Mouse (Mus musculus): ENCODE data around the gene Amn. TPM values are rescaled to one million over a fixed set of nuclear protein-coding genes. Genes with fewer than 3 reads are reported as not detected.

Gene Amn
- polyA plus RNA-seq, 1 experiment: 7.0 TPM

GRCm38 (mm10) chr12:111323423-111323822, 52.5 kb downstream of the Amn start:
- Histone ChIP-seq H3K27ac (ENCODE audit: control insufficient read depth, insufficient read depth, low read length) (no peak overlapping the region), H3K4me1 (replicated peaks; ENCODE audit: control insufficient read depth, insufficient read depth, low read length) (no peaks in the 10 kb centered on the region), H3K27me3 (ENCODE audit: control insufficient read depth, insufficient read depth, low read length) (no peaks in the 10 kb centered on the region), H3K4me3 (ENCODE audit: control insufficient read depth, insufficient read depth, low read length) (no peak overlapping the region), H3K36me3 (ENCODE audit: control insufficient read depth, insufficient read depth, low read length) (no peaks in the 10 kb centered on the region)
- WGBS: 7% methylated on average over 4 of the region's 4 CpGs
- TF ChIP-seq CTCF (IDR thresholded peaks at IDR 0.05; ENCODE audit: borderline replicate concordance, control insufficient read depth, extremely low read depth, insufficient read depth, low read length, poor library complexity) (no peak), POLR2A (IDR thresholded peaks at IDR 0.05; ENCODE audit: control insufficient read depth, extremely low read depth, insufficient read depth, low read length, poor library complexity) (no peak)
- DNase-seq: no peak

- Histone ChIP-seq H3K27me3 (ENCODE audit: control insufficient read depth, insufficient read depth, low read length) (no peaks in the 10 kb centered on the region), H3K4me3 (ENCODE audit: control insufficient read depth, insufficient read depth, low read length) (no peak overlapping the region), H3K4me1 (replicated peaks; ENCODE audit: control insufficient read depth, insufficient read depth, low read length) (no peaks in the 10 kb centered on the region), H3K36me3 (ENCODE audit: control insufficient read depth, insufficient read depth, low read length) (no peaks in the 10 kb centered on the region), H3K27ac (ENCODE audit: control insufficient read depth, insufficient read depth, low read length) (no peak overlapping the region)
- WGBS: 96% methylated on average over 21 of the region's 21 CpGs
- TF ChIP-seq CTCF (IDR thresholded peaks at IDR 0.05; ENCODE audit: borderline replicate concordance, control insufficient read depth, extremely low read depth, insufficient read depth, low read length, poor library complexity) (no peak), POLR2A (IDR thresholded peaks at IDR 0.05; ENCODE audit: control insufficient read depth, extremely low read depth, insufficient read depth, low read length, poor library complexity) (no peak)
- no peak for DNase-seq
Measured at GRCm38 (mm10) chr12:111324536-111324935, 53.6 kb downstream of the Amn start.

GRCm38 (mm10) chr12:111324949-111325348, 54.1 kb downstream of the Amn start:
- no peaks in the 10 kb centered on the region for H3K36me3 ChIP-seq (ENCODE audit: control insufficient read depth, insufficient read depth, low read length)
- WGBS: 96% methylated on average over 12 of the region's 12 CpGs
- TF ChIP-seq CTCF (IDR thresholded peaks at IDR 0.05; ENCODE audit: borderline replicate concordance, control insufficient read depth, extremely low read depth, insufficient read depth, low read length, poor library complexity) (no peak), POLR2A (IDR thresholded peaks at IDR 0.05; ENCODE audit: control insufficient read depth, extremely low read depth, insufficient read depth, low read length, poor library complexity) (no peak)
- H3K27me3 ChIP-seq (ENCODE audit: control insufficient read depth, insufficient read depth, low read length): no peaks in the 10 kb centered on the region
- no peaks in the 10 kb centered on the region for H3K4me1 ChIP-seq (replicated peaks; ENCODE audit: control insufficient read depth, insufficient read depth, low read length)
- H3K4me3 ChIP-seq (ENCODE audit: control insufficient read depth, insufficient read depth, low read length): no peak overlapping the region
- H3K27ac ChIP-seq (ENCODE audit: control insufficient read depth, insufficient read depth, low read length): no peak overlapping the region
- DNase-seq: no peak

- TF ChIP-seq POLR2A (IDR thresholded peaks at IDR 0.05; ENCODE audit: control insufficient read depth, extremely low read depth, insufficient read depth, low read length, poor library complexity) (no peak), CTCF (IDR thresholded peaks at IDR 0.05; ENCODE audit: borderline replicate concordance, control insufficient read depth, extremely low read depth, insufficient read depth, low read length, poor library complexity) (no peak)
- Histone ChIP-seq H3K27ac (ENCODE audit: control insufficient read depth, insufficient read depth, low read length) (no peak overlapping the region), H3K36me3 (ENCODE audit: control insufficient read depth, insufficient read depth, low read length) (no peaks in the 10 kb centered on the region)
Measured at GRCm38 (mm10) chr12:111325744-111326424, 55.0 kb downstream of the Amn start.

More at GRCm38 (mm10) chr12:111325744-111326424, 55.0 kb downstream of the Amn start:
- Histone ChIP-seq H3K4me3 (ENCODE audit: control insufficient read depth, insufficient read depth, low read length) (no peak overlapping the region), H3K4me1 (replicated peaks; ENCODE audit: control insufficient read depth, insufficient read depth, low read length) (no peaks in the 10 kb centered on the region), H3K27me3 (ENCODE audit: control insufficient read depth, insufficient read depth, low read length) (no peaks in the 10 kb centered on the region)
- DNase-seq: no peak
- WGBS: 92% methylated on average over 18 of the region's 18 CpGs

Other genes with a start within 250 kb of the Amn start
- gene Rcor1, start 231.7 kb upstream of the Amn start, polyA plus RNA-seq (2012; rRNA removed): 21.9 and 24.4 TPM in 2 replicates
- 40.2 and 45.9 TPM in 2 replicates for gene Traf3, start 104.7 kb upstream of the Amn start, polyA plus RNA-seq (2012; rRNA removed)
- gene 4930595D18Rik, start 86.6 kb upstream of the Amn start, polyA plus RNA-seq (2012; rRNA removed): not detected in 2 replicates
- 59.2 and 62.1 TPM in 2 replicates for gene Cdc42bpb, start 106.6 kb downstream of the Amn start, polyA plus RNA-seq (2012; rRNA removed)
- 1.4 and 1.9 TPM in 2 replicates for gene Lbhd2, start 135.7 kb downstream of the Amn start, polyA plus RNA-seq (2012; rRNA removed)
- 31.0 and 41.5 TPM in 2 replicates for gene Exoc3l4, start 145.9 kb downstream of the Amn start, polyA plus RNA-seq (2012; rRNA removed)
- 18.9 and 27.9 TPM in 2 replicates for gene Tnfaip2, start 171.4 kb downstream of the Amn start, polyA plus RNA-seq (2012; rRNA removed)
- gene Gm266, start 214.7 kb downstream of the Amn start, polyA plus RNA-seq (2012; rRNA removed): 1.4 and 1.8 TPM in 2 replicates

Measured in thymus, adult 2 months (tissue).